Mouse (Mus musculus) stomach, postnatal 0 days (tissue): Measurements from ENCODE around the gene Pkib. TPM values are rescaled to one million over a fixed set of nuclear protein-coding genes. Genes with fewer than 3 reads are reported as not detected.

ENCODE experiments used
- ATAC-seq: fragments of 200-750 bp; cut with Nextera tagmentation; 2 replicates; pipeline ENCODE4 v1.8.0; 2017; ENCODE audit not compliant: low FRiP score, low TSS enrichment
- DNase-seq: peaks from one replicate; pipeline ENCODE4 v3.0.0-alpha.2; 2016; ENCODE audit warnings: low spot score
- H3K27ac ChIP-seq: fragments of 300-500 bp; sonication (generic); replicated peaks from 2 replicates; pipeline ENCODE4 v1.5.1; 2014; ENCODE audit warnings: mild to moderate bottlenecking, control low read depth
- H3K27me3 ChIP-seq: fragments of 300-500 bp; sonication (generic); 2 replicates; pipeline ENCODE4 v1.6.1; 2014; ENCODE audit warnings: low read length; ENCODE audit not compliant: control insufficient read depth, insufficient read depth
- H3K36me3 ChIP-seq: fragments of 300-500 bp; sonication (generic); 2 replicates; pipeline ENCODE4 v1.6.1; 2014; ENCODE audit warnings: low read length, mixed read lengths; ENCODE audit not compliant: control insufficient read depth, insufficient read depth
- H3K4me1 ChIP-seq: fragments of 300-500 bp; sonication (generic); replicated peaks from 2 replicates; pipeline ENCODE4 v1.6.1; 2014; ENCODE audit warnings: antibody characterized with exemption; ENCODE audit not compliant: control insufficient read depth, insufficient read depth
- H3K4me2 ChIP-seq: fragments of 300-500 bp; sonication (generic); replicated peaks from 2 replicates; pipeline ENCODE4 v1.6.1; 2014; ENCODE audit warnings: low read depth, mild to moderate bottlenecking, control low read depth, moderate library complexity
- H3K4me3 ChIP-seq: fragments of 300-500 bp; sonication (generic); 2 replicates; pipeline ENCODE4 v1.5.1; 2014; ENCODE audit warnings: low read depth, low read length, control low read depth
- H3K9ac ChIP-seq: fragments of 300-500 bp; sonication (generic); 2 replicates; pipeline ENCODE4 v1.6.1; 2014; ENCODE audit warnings: mild to moderate bottlenecking, low read length, control low read depth, mixed read lengths
- H3K9me3 ChIP-seq: fragments of 300-500 bp; sonication (generic); 2 replicates; pipeline ENCODE4 v1.6.1; 2016; ENCODE audit warnings: low read length; ENCODE audit not compliant: control insufficient read depth
- CTCF ChIP-seq: IDR thresholded peaks from 2 replicates; pipeline ENCODE4 v1.5.1; 2016; ENCODE audit warnings: antibody characterized with exemption, low read depth, mild to moderate bottlenecking, moderate library complexity
- EP300 ChIP-seq: optimal IDR thresholded peaks from 2 replicates; pipeline ENCODE3; 2016; ENCODE audit warnings: antibody characterized with exemption
- WGBS: fragments of 180-500 bp; shearing (Covaris S2); extraction: QIAGEN DNeasy Blood & Tissue Kit; methylation state at CpG from one replicate; pipeline ENCODE4 v1.1.7; 2014; 5-methylcytosine and 5-hydroxymethylcytosine counted together
- polyA plus RNA-seq: library from polyadenylated mRNA; unstranded; fragments of >200 nt; fragmentation: Nextera tagmentation; extraction: Ambion mirVana; gene quantifications from 2 replicates; pipeline ENCODE4 v1.2.1, GENCODE M21; 2015

The Pkib gene
- polyA plus RNA-seq, 1 experiment from 2014 or later, result 2.1 TPM

GRCm38 (mm10) chr10:57702246-57702645 is 70.5 kb downstream of the Pkib start:
- no peak overlapping the region for H3K4me2 ChIP-seq
- TF ChIP-seq CTCF, result no peak
- no peak for TF ChIP-seq EP300
- H3K27me3 ChIP-seq, result no peaks in the 10 kb centered on the region
- no peak overlapping the region for H3K4me3 ChIP-seq
- no peak for DNase-seq
- H3K27ac ChIP-seq, result no peak overlapping the region
- no peaks in the 10 kb centered on the region for H3K9me3 ChIP-seq
- H3K9ac ChIP-seq, result no peak overlapping the region
- no peak for ATAC-seq
- WGBS, result 68% methylated on average over 4 of the region's 4 CpGs
- H3K4me1 ChIP-seq, result no peaks in the 10 kb centered on the region
- H3K36me3 ChIP-seq, result no peaks in the 10 kb centered on the region

DNA sequence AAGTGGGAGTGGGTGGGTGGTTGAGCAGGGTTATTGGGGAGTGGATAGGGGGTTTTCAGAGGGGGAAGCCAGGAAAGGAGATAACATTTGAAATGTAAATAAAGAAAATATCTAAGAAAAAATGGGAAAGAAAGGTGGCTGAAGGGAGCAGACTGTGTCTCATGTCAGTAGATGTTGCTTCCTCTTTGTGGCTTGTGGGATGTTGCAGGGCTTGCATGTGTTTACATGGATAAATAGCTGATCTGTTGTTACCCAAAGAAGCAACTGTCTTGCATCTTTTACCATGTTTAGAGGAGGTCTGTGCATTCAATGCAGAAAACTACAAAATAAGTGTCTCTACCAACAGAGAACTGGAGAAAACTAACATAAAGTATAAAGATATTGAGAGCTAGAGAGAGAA is 89.3 kb downstream of the Pkib start:
- DNase-seq, result no peak
- Histone ChIP-seq H3K27me3 (no peaks in the 10 kb centered on the region), H3K36me3 (no peaks in the 10 kb centered on the region), H3K4me1 (no peaks in the 10 kb centered on the region), H3K4me2 (no peak overlapping the region), H3K9me3 (no peaks in the 10 kb centered on the region), H3K9ac (no peak overlapping the region), H3K4me3 (no peak overlapping the region), H3K27ac (no peak overlapping the region)
- no peak for ATAC-seq
- TF ChIP-seq EP300, result no peak
- TF ChIP-seq CTCF, result no peak

DNA sequence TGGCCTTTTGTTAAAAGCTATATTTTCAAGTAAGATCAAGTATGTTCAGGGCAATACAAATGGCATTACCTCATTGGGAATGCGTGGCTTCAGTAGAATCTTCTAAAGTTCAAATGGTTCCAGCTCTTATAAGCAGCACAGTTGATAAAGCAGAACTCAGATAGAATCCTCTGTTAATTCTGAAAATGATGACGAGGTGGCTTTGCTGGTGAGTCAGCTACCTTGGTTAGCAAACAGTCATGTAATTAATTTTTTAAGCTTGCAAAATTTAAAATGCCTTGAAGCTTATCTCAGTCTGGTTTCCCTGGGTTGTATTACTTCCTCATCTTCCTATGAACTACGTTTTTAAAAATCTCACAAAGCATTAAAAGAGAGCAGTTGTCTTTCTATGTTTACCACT is 90.6 kb downstream of the Pkib start:
- no peak for DNase-seq
- no peaks in the 10 kb centered on the region for H3K4me1 ChIP-seq
- WGBS, result 64% methylated on average over 3 of the region's 3 CpGs
- no peaks in the 10 kb centered on the region for H3K9me3 ChIP-seq
- no peak for TF ChIP-seq EP300
- no peak for TF ChIP-seq CTCF
- H3K27ac ChIP-seq, result no peak overlapping the region
- no peak overlapping the region for H3K4me2 ChIP-seq
- H3K36me3 ChIP-seq, result no peaks in the 10 kb centered on the region
- no peak for ATAC-seq
- no peaks in the 10 kb centered on the region for H3K27me3 ChIP-seq
- H3K9ac ChIP-seq, result no peak overlapping the region
- no peak overlapping the region for H3K4me3 ChIP-seq

- 74% methylated on average over 8 of the region's 8 CpGs for WGBS
- Histone ChIP-seq H3K4me2 (no peak overlapping the region), H3K36me3 (no peaks in the 10 kb centered on the region), H3K27me3 (no peaks in the 10 kb centered on the region), H3K9me3 (no peaks in the 10 kb centered on the region), H3K4me3 (no peak overlapping the region), H3K27ac (no peak overlapping the region), H3K9ac (no peak overlapping the region), H3K4me1 (no peaks in the 10 kb centered on the region)
- TF ChIP-seq EP300, result no peak
- TF ChIP-seq CTCF, result no peak
- no peak for ATAC-seq
- DNase-seq, result no peak
Measured at GRCm38 (mm10) chr10:57727666-57728065, 95.9 kb downstream of the Pkib start.

GRCm38 (mm10) chr10:57731672-57732071 is 99.9 kb downstream of the Pkib start:
- DNase-seq (no peak), ATAC-seq (no peak)
- H3K4me2 ChIP-seq, result no peak overlapping the region
- no peaks in the 10 kb centered on the region for H3K27me3 ChIP-seq
- H3K27ac ChIP-seq, result no peak overlapping the region
- H3K4me3 ChIP-seq, result no peak overlapping the region
- H3K36me3 ChIP-seq, result no peaks in the 10 kb centered on the region
- no peak overlapping the region for H3K9ac ChIP-seq
- no peaks in the 10 kb centered on the region for H3K9me3 ChIP-seq
- H3K4me1 ChIP-seq, result no peaks in the 10 kb centered on the region
- 78% methylated on average over 3 of the region's 3 CpGs for WGBS
- no peak for TF ChIP-seq EP300
- no peak for TF ChIP-seq CTCF

DNA sequence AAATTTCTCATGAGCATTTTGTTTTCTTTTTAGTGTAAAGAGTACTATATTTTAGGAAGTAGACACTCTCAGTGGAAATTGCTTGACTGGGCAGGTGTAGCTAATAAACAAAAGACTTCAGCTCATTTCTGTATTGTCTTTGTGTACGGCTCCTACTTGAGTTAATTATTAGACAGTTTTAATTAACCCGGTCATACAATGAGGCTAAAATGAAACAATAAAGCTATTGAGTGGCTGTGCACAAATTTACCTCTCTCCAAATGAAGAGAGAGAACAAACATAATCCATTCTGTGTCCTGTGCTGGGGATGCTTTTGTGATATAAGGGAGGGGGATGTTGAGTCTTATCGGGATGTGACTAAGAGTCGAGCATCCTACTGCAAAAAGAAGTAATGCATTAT is 109.0 kb downstream of the Pkib start:
- no peak for ATAC-seq
- WGBS, result 63% methylated on average over 4 of the region's 4 CpGs

More for the DNA sequence above, 109.0 kb downstream of the Pkib start:
- no peak overlapping the region for H3K9ac ChIP-seq
- H3K4me3 ChIP-seq, result no peak overlapping the region
- H3K4me1 ChIP-seq, result no peaks in the 10 kb centered on the region
- TF ChIP-seq CTCF (no peak), EP300 (no peak)
- no peak for DNase-seq
- no peaks in the 10 kb centered on the region for H3K27me3 ChIP-seq
- no peaks in the 10 kb centered on the region for H3K9me3 ChIP-seq
- H3K4me2 ChIP-seq, result no peak overlapping the region
- H3K27ac ChIP-seq, result no peak overlapping the region
- H3K36me3 ChIP-seq, result no peaks in the 10 kb centered on the region
